Mouse (Mus musculus) stomach, postnatal 0 days (tissue): ENCODE measurements around the gene Rhcg. TPM values are rescaled to one million over a fixed set of nuclear protein-coding genes. Genes with fewer than 3 reads are reported as not detected.

Source experiments
- ATAC-seq: fragments of 200-750 bp; cut with Nextera tagmentation; 2 replicates; pipeline ENCODE4 v1.8.0; 2017; ENCODE audit not compliant: low FRiP score, low TSS enrichment
- DNase-seq: peaks from one replicate; pipeline ENCODE4 v3.0.0-alpha.2; 2016; ENCODE audit warnings: low spot score
- H3K27ac ChIP-seq: fragments of 300-500 bp; sonication (generic); replicated peaks from 2 replicates; pipeline ENCODE4 v1.5.1; 2014; ENCODE audit warnings: mild to moderate bottlenecking, control low read depth
- H3K27me3 ChIP-seq: fragments of 300-500 bp; sonication (generic); 2 replicates; pipeline ENCODE4 v1.6.1; 2014; ENCODE audit warnings: low read length; ENCODE audit not compliant: control insufficient read depth, insufficient read depth
- H3K36me3 ChIP-seq: fragments of 300-500 bp; sonication (generic); 2 replicates; pipeline ENCODE4 v1.6.1; 2014; ENCODE audit warnings: low read length, mixed read lengths; ENCODE audit not compliant: control insufficient read depth, insufficient read depth
- H3K4me1 ChIP-seq: fragments of 300-500 bp; sonication (generic); replicated peaks from 2 replicates; pipeline ENCODE4 v1.6.1; 2014; ENCODE audit warnings: antibody characterized with exemption; ENCODE audit not compliant: control insufficient read depth, insufficient read depth
- H3K4me2 ChIP-seq: fragments of 300-500 bp; sonication (generic); replicated peaks from 2 replicates; pipeline ENCODE4 v1.6.1; 2014; ENCODE audit warnings: low read depth, mild to moderate bottlenecking, control low read depth, moderate library complexity
- H3K4me3 ChIP-seq: fragments of 300-500 bp; sonication (generic); 2 replicates; pipeline ENCODE4 v1.5.1; 2014; ENCODE audit warnings: low read depth, low read length, control low read depth
- H3K9ac ChIP-seq: fragments of 300-500 bp; sonication (generic); 2 replicates; pipeline ENCODE4 v1.6.1; 2014; ENCODE audit warnings: mild to moderate bottlenecking, low read length, control low read depth, mixed read lengths
- H3K9me3 ChIP-seq: fragments of 300-500 bp; sonication (generic); 2 replicates; pipeline ENCODE4 v1.6.1; 2016; ENCODE audit warnings: low read length; ENCODE audit not compliant: control insufficient read depth
- CTCF ChIP-seq: IDR thresholded peaks from 2 replicates; pipeline ENCODE4 v1.5.1; 2016; ENCODE audit warnings: antibody characterized with exemption, low read depth, mild to moderate bottlenecking, moderate library complexity
- EP300 ChIP-seq: optimal IDR thresholded peaks from 2 replicates; pipeline ENCODE3; 2016; ENCODE audit warnings: antibody characterized with exemption
- WGBS: fragments of 180-500 bp; shearing (Covaris S2); extraction: QIAGEN DNeasy Blood & Tissue Kit; methylation state at CpG from one replicate; pipeline ENCODE4 v1.1.7; 2014; 5-methylcytosine and 5-hydroxymethylcytosine counted together
- polyA plus RNA-seq: library from polyadenylated mRNA; unstranded; fragments of >200 nt; fragmentation: Nextera tagmentation; extraction: Ambion mirVana; gene quantifications from 2 replicates; pipeline ENCODE4 v1.2.1, GENCODE M21; 2015

Rhcg gene
- polyA plus RNA-seq, 1 experiment from 2014 or later: 0.08 TPM

GRCm38 (mm10) chr7:79594854-79595253, 22.6 kb downstream of the Rhcg start:
- 12% methylated on average over 7 of the region's 7 CpGs for WGBS
- Histone ChIP-seq H3K9ac (no peak overlapping the region), H3K27ac (no peak overlapping the region), H3K4me2 (no peak overlapping the region), H3K27me3 (no peaks in the 10 kb centered on the region; the same call in 1 of the 2 replicates), H3K4me1 (no peaks in the 10 kb centered on the region), H3K4me3 (no peak overlapping the region), H3K9me3 (no peaks in the 10 kb centered on the region), H3K36me3 (no peaks in the 10 kb centered on the region)
- ATAC-seq (peak; percentile 41; the same call in 1 of the 2 replicates), DNase-seq (peak; percentile 78)
- no peak for TF ChIP-seq EP300
- peak; percentile 97 for TF ChIP-seq CTCF

GRCm38 (mm10) chr7:79591812-79592731, 25.4 kb downstream of the Rhcg start:
- H3K4me1 ChIP-seq: no peaks in the 10 kb centered on the region

GRCm38 (mm10) chr7:79590560-79591110, 26.8 kb downstream of the Rhcg start:
- H3K27me3 ChIP-seq: no peaks in the 10 kb centered on the region; the same call in 1 of the 2 replicates
- no peak overlapping the region for H3K27ac ChIP-seq
- WGBS: 9% methylated on average over 3 of the region's 3 CpGs
- no peaks in the 10 kb centered on the region for H3K36me3 ChIP-seq
- H3K4me2 ChIP-seq: no peak overlapping the region
- no peaks in the 10 kb centered on the region for H3K4me1 ChIP-seq
- no peak overlapping the region for H3K4me3 ChIP-seq
- H3K9me3 ChIP-seq: no peaks in the 10 kb centered on the region
- no peak for ATAC-seq
- H3K9ac ChIP-seq: no peak overlapping the region
- DNase-seq: no peak
- TF ChIP-seq EP300 (no peak), CTCF (no peak)

More at GRCm38 (mm10) chr7:79591812-79592731, 25.4 kb downstream of the Rhcg start:
- no peaks in the 10 kb centered on the region for H3K36me3 ChIP-seq
- peak; percentile 31 for DNase-seq
- H3K4me2 ChIP-seq: peak overlapping the region; percentile 64
- under 1% methylated on average over 41 of the region's 42 CpGs for WGBS
- no peak overlapping the region for H3K9ac ChIP-seq
- no peaks in the 10 kb centered on the region for H3K9me3 ChIP-seq
- H3K27me3 ChIP-seq: no peaks in the 10 kb centered on the region; the same call in 1 of the 2 replicates
- TF ChIP-seq EP300: no peak
- no peak for TF ChIP-seq CTCF
- no peak overlapping the region for H3K27ac ChIP-seq
- no peak for ATAC-seq
- peak overlapping the region; percentile 32 for H3K4me3 ChIP-seq

GRCm38 (mm10) chr7:79589763-79590559, 27.5 kb downstream of the Rhcg start:
- Histone ChIP-seq H3K27me3 (no peaks in the 10 kb centered on the region; the same call in 1 of the 2 replicates), H3K9ac (no peak overlapping the region), H3K4me2 (no peak overlapping the region), H3K9me3 (no peaks in the 10 kb centered on the region), H3K4me1 (no peaks in the 10 kb centered on the region), H3K4me3 (no peak overlapping the region), H3K36me3 (no peaks in the 10 kb centered on the region), H3K27ac (no peak overlapping the region)
- 18% methylated on average over 9 of the region's 9 CpGs for WGBS
- ATAC-seq (no peak), DNase-seq (no peak)
- TF ChIP-seq EP300: no peak
- no peak for TF ChIP-seq CTCF

GRCm38 (mm10) chr7:79588284-79588683, 29.2 kb downstream of the Rhcg start:
- Histone ChIP-seq H3K4me2 (no peak overlapping the region), H3K4me1 (no peaks in the 10 kb centered on the region), H3K27me3 (no peaks in the 10 kb centered on the region; the same call in 1 of the 2 replicates), H3K9ac (no peak overlapping the region), H3K36me3 (no peaks in the 10 kb centered on the region), H3K9me3 (no peaks in the 10 kb centered on the region), H3K4me3 (no peak overlapping the region), H3K27ac (no peak overlapping the region)
- TF ChIP-seq EP300: no peak
- no peak for TF ChIP-seq CTCF
- ATAC-seq: no peak
- 74% methylated on average over 3 of the region's 3 CpGs for WGBS
- no peak for DNase-seq
